Mouse (Mus musculus): ENCODE measurements at regions not wholly inside any gene's neighbourhood (a gene's known extent, or its start where the extent isn't known, plus 50 kb on each side); places are given as distances from the start of the nearest gene placed in this dataset.

DNA sequence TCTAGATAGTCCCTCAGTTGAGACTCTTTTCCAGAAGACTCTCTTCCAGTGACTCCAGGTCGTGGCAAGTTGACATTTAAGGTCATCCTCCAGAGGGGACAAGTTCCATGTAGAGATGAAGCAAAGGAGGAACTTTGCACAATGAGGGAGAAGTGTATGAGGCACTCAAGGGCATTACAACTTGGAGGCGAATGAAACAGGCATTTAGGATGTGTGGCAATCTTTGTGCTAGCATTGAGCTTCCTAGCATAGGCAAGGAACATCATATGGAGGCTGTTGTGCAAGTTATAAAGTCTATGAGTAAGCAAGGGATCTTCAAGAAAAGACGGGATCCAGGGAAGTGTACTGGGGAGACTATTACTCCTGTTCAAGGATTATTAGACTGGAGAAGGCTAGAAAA, 70.9 kb downstream of the Kctd12 start:
- no peak for TF ChIP-seq POLR2A (IDR thresholded peaks at IDR 0.05; ENCODE audit: control insufficient read depth, low read depth, low read length)
- TF ChIP-seq CTCF (IDR thresholded peaks at IDR 0.05; ENCODE audit: control insufficient read depth, insufficient read depth, insufficient replicate concordance, low read depth, low read length): no peak
- no peak overlapping the region for H3K27ac ChIP-seq (ENCODE audit: control insufficient read depth, insufficient read depth, low read depth, low read length)
- no peaks in the 10 kb centered on the region for H3K36me3 ChIP-seq (ENCODE audit: control insufficient read depth, insufficient read depth, low read length)
- H3K4me3 ChIP-seq (ENCODE audit: control insufficient read depth, low read depth, low read length): no peak overlapping the region
- no peaks in the 10 kb centered on the region for H3K27me3 ChIP-seq (ENCODE audit: control insufficient read depth, insufficient read depth, low read length)
- no peaks in the 10 kb centered on the region; the same call in 1 of the 2 replicates for H3K4me1 ChIP-seq (ENCODE audit: control insufficient read depth, insufficient read depth, low read length)

DNA sequence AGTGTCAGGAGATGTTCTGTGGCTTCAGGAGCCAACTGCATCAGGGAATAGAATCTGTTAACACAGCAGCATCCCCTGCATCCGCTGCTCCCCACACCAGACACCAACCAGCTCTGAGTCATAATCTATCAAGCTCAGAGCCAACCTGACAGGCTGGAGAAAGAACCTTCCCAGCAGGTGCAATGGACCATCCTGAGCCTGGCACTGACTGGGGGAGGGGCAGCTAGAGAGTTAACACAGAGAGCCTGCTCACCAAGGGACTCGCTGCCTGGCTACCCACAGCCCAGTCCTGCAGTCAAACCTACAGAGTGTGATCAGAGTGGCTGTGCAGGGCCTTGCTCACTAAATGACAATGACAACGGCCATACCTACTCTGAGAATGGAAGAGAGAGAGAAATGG, 73.4 kb downstream of the Kctd12 start:
- Histone ChIP-seq H3K36me3 (ENCODE audit: control insufficient read depth, insufficient read depth, low read length) (no peaks in the 10 kb centered on the region), H3K4me1 (ENCODE audit: control insufficient read depth, insufficient read depth, low read length) (no peaks in the 10 kb centered on the region), H3K27ac (ENCODE audit: control insufficient read depth, insufficient read depth, low read depth, low read length) (no peak overlapping the region), H3K4me3 (ENCODE audit: control insufficient read depth, low read depth, low read length) (no peak overlapping the region), H3K27me3 (ENCODE audit: control insufficient read depth, insufficient read depth, low read length) (no peaks in the 10 kb centered on the region)
- TF ChIP-seq CTCF (IDR thresholded peaks at IDR 0.05; ENCODE audit: control insufficient read depth, insufficient read depth, insufficient replicate concordance, low read depth, low read length): no peak
- TF ChIP-seq POLR2A (IDR thresholded peaks at IDR 0.05; ENCODE audit: control insufficient read depth, low read depth, low read length): no peak

DNA sequence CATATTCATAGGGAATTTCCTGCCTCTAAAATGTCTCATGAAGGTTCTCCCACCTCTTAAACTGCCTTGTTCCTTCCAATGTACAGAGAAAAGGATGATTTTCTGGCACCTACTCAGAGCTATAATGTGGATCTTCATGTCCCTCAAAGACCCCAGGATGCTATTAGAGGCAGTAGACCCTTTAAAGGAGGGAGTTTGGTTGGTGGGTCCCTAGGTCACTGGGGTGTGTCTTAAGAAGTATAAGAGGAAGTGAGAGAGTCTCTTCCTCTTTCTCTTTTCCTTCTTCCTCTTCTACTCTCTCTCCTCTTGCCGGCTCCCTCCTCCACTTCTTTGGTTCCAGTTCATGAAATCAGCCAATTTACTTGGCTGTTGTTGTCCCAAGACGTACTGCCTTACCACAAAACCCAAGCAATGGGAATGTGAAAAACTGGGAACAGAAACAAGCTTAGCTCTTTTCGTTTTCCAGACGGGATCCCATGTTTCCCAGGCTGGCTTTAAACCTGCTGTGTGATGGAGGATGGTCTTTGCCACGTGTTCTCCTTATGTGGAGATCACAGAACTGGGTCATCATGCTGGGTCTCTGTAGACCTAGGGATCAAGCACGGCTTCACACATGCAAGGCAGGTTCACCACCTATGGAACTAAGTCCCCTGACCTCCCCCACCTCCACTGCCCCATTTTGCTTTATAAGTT, 74.9 kb downstream of the Kctd12 start:
- Histone ChIP-seq H3K4me3 (ENCODE audit: control insufficient read depth, low read depth, low read length) (no peak overlapping the region), H3K4me1 (ENCODE audit: control insufficient read depth, insufficient read depth, low read length) (no peaks in the 10 kb centered on the region), H3K36me3 (ENCODE audit: control insufficient read depth, insufficient read depth, low read length) (no peaks in the 10 kb centered on the region), H3K27ac (ENCODE audit: control insufficient read depth, insufficient read depth, low read depth, low read length) (no peak overlapping the region), H3K27me3 (ENCODE audit: control insufficient read depth, insufficient read depth, low read length) (no peaks in the 10 kb centered on the region)
- TF ChIP-seq CTCF (IDR thresholded peaks at IDR 0.05; ENCODE audit: control insufficient read depth, insufficient read depth, insufficient replicate concordance, low read depth, low read length) (no peak), POLR2A (IDR thresholded peaks at IDR 0.05; ENCODE audit: control insufficient read depth, low read depth, low read length) (no peak)

DNA sequence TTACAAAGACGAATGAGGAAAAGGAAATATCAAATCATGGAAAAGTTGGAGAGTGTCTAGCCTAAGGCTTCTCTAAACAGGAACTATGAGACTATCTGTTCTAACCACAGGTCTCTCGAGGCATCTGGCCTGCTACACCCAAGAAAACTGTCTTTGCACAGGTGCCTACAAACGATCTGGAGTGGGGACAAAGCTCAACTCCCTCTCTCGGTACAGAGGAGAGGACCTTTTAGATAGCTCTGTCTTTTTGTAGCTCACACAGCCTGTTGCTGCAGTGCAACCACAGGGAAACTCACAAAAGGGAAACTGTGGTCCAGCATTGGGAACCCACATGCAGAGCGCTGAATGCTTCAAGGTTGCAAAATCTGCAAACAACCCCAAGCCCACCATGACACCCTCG, 75.6 kb downstream of the Kctd12 start:
- no peaks in the 10 kb centered on the region for H3K4me1 ChIP-seq (ENCODE audit: control insufficient read depth, insufficient read depth, low read length)
- H3K4me3 ChIP-seq (ENCODE audit: control insufficient read depth, low read depth, low read length): no peak overlapping the region
- no peaks in the 10 kb centered on the region for H3K27me3 ChIP-seq (ENCODE audit: control insufficient read depth, insufficient read depth, low read length)
- no peaks in the 10 kb centered on the region for H3K36me3 ChIP-seq (ENCODE audit: control insufficient read depth, insufficient read depth, low read length)
- H3K27ac ChIP-seq (ENCODE audit: control insufficient read depth, insufficient read depth, low read depth, low read length): no peak overlapping the region
- TF ChIP-seq CTCF (IDR thresholded peaks at IDR 0.05; ENCODE audit: control insufficient read depth, insufficient read depth, insufficient replicate concordance, low read depth, low read length) (no peak), POLR2A (IDR thresholded peaks at IDR 0.05; ENCODE audit: control insufficient read depth, low read depth, low read length) (no peak)

DNA sequence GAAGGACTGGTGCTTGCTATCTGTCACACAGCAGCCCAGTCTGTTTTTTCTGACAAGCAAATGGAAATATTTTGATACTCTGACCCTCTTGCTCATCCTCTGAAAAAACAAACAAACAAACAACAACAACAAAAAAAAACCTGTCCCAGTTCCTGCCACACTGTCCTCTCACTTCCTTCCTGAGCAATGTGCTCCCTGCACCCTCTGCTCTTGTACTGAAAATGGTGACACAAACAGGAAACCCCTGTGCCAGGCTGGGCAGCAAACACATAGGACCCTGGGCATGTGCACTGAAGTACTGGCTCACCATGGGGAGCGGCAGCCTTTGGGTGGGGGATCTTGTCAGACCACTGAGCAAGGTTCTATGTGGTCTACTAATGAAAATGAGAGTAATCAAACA, 76.2 kb downstream of the Kctd12 start:
- H3K27me3 ChIP-seq (ENCODE audit: control insufficient read depth, insufficient read depth, low read length): no peaks in the 10 kb centered on the region
- no peak for TF ChIP-seq CTCF (IDR thresholded peaks at IDR 0.05; ENCODE audit: control insufficient read depth, insufficient read depth, insufficient replicate concordance, low read depth, low read length)
- no peak for TF ChIP-seq POLR2A (IDR thresholded peaks at IDR 0.05; ENCODE audit: control insufficient read depth, low read depth, low read length)
- H3K4me3 ChIP-seq (ENCODE audit: control insufficient read depth, low read depth, low read length): no peak overlapping the region
- H3K36me3 ChIP-seq (ENCODE audit: control insufficient read depth, insufficient read depth, low read length): no peaks in the 10 kb centered on the region
- no peaks in the 10 kb centered on the region for H3K4me1 ChIP-seq (ENCODE audit: control insufficient read depth, insufficient read depth, low read length)
- H3K27ac ChIP-seq (ENCODE audit: control insufficient read depth, insufficient read depth, low read depth, low read length): no peak overlapping the region

DNA sequence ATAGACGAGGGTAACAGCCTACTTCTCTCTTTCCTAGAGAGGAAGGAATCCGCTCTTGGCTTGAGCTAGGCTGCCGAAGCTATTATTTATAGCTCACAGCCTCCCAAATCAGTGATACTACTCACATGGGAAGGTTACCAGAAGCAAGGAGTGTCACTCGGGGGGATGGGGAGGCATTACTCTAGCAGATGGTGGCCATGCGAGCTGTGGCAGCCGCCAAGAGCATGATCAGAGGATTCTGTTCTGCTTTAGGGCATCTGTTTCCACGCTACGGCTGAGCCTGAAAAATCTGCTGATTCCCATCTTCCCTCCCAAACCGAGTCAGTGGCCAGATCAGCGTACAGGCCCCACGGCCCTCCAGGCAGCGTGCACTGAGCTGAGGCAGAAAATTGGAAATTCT, 79.5 kb downstream of the Kctd12 start:
- no peaks in the 10 kb centered on the region for H3K4me1 ChIP-seq (ENCODE audit: control insufficient read depth, insufficient read depth, low read length)
- H3K27ac ChIP-seq (ENCODE audit: control insufficient read depth, insufficient read depth, low read depth, low read length): no peak overlapping the region
- TF ChIP-seq POLR2A (IDR thresholded peaks at IDR 0.05; ENCODE audit: control insufficient read depth, low read depth, low read length): no peak
- TF ChIP-seq CTCF (IDR thresholded peaks at IDR 0.05; ENCODE audit: control insufficient read depth, insufficient read depth, insufficient replicate concordance, low read depth, low read length): no peak
- no peaks in the 10 kb centered on the region for H3K36me3 ChIP-seq (ENCODE audit: control insufficient read depth, insufficient read depth, low read length)
- no peak overlapping the region for H3K4me3 ChIP-seq (ENCODE audit: control insufficient read depth, low read depth, low read length)
- no peaks in the 10 kb centered on the region for H3K27me3 ChIP-seq (ENCODE audit: control insufficient read depth, insufficient read depth, low read length)

DNA sequence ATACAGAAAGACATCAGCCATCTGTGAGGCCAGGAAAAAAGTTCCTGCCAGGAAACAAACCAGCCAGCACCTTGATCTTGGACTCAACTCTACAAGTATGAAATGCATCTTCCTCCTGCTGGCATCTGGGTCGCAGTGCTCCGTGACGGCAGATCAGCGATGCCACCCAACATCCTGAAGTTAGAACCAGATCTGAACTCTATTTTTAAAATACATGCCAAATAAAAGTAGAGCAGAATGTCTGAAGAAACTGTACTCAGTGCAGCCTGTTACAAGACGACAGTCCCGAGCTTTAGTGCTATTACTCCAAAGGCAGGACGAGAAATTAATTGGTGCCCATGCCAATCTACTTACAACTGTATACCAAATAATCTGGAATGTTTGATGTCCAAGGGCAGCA, 80.2 kb downstream of the Kctd12 start:
- no peaks in the 10 kb centered on the region for H3K36me3 ChIP-seq (ENCODE audit: control insufficient read depth, insufficient read depth, low read length)
- no peaks in the 10 kb centered on the region for H3K4me1 ChIP-seq (ENCODE audit: control insufficient read depth, insufficient read depth, low read length)
- H3K27ac ChIP-seq (ENCODE audit: control insufficient read depth, insufficient read depth, low read depth, low read length): no peak overlapping the region
- no peaks in the 10 kb centered on the region for H3K27me3 ChIP-seq (ENCODE audit: control insufficient read depth, insufficient read depth, low read length)
- TF ChIP-seq CTCF (IDR thresholded peaks at IDR 0.05; ENCODE audit: control insufficient read depth, insufficient read depth, insufficient replicate concordance, low read depth, low read length) (no peak), POLR2A (IDR thresholded peaks at IDR 0.05; ENCODE audit: control insufficient read depth, low read depth, low read length) (no peak)
- no peak overlapping the region for H3K4me3 ChIP-seq (ENCODE audit: control insufficient read depth, low read depth, low read length)
